In genomic region chr1:166409701-166410220, GRCm38 (mm10) we compare ENCODE assay signal across 8 mouse cellular contexts. TPM values are rescaled to one million over a fixed set of nuclear protein-coding genes. Genes with fewer than 3 reads are reported as not detected.
DNase-seq lines count a peak whose midpoint lies in the region; ATAC-seq and TF ChIP-seq lines count a peak whose summit lies in the region.

Gene Pogk (minus strand): TSS chr1:166409863.

- peak within 1 kb of the TSS; percentile 65 for H3K4me3 ChIP-seq in bone marrow, adult 2 months (replicated peaks; ENCODE audit: control insufficient read depth, low read depth, low read length)
- H3K4me3 ChIP-seq in embryonic facial prominence, embryonic 14.5 days (ENCODE audit: low read depth, low read length) = peak within 1 kb of the TSS; percentile 80
- H3K4me3 ChIP-seq in heart, embryonic 11.5 days (ENCODE audit: low read depth, low read length) = peak within 1 kb of the TSS; percentile 64
- peak within 1 kb of the TSS; percentile 76 for H3K4me3 ChIP-seq in kidney, embryonic 15.5 days (replicated peaks)
- peak within 1 kb of the TSS; percentile 64 for H3K4me3 ChIP-seq in liver, embryonic 13.5 days (replicated peaks)
- peak within 1 kb of the TSS; percentile 73 for H3K4me3 ChIP-seq in stomach, embryonic 15.5 days (replicated peaks)

- peak within 1 kb of the TSS; percentile 16 for H3K27ac ChIP-seq in bone marrow, adult 2 months (ENCODE audit: control insufficient read depth, insufficient read depth, low read depth, low read length, poor library complexity)
- H3K27ac ChIP-seq in embryonic facial prominence, embryonic 14.5 days (replicated peaks; ENCODE audit: low read depth, low read length) = peak within 1 kb of the TSS; percentile 85
- H3K27ac ChIP-seq in heart, embryonic 11.5 days (ENCODE audit: low read depth, low read length) = peak within 1 kb of the TSS; percentile 32
- H3K27ac ChIP-seq in kidney, embryonic 15.5 days = peak within 1 kb of the TSS; percentile 82
- H3K27ac ChIP-seq in liver, embryonic 13.5 days = no peak within 1 kb of the TSS
- H3K27ac ChIP-seq in stomach, embryonic 15.5 days = peak within 1 kb of the TSS; percentile 75

- peak; percentile 93 for ATAC-seq in embryonic facial prominence, embryonic 14.5 days (ENCODE audit: low read depth)
- peak; percentile 91 for ATAC-seq in heart, embryonic 11.5 days (replicated peaks; ENCODE audit: insufficient number of reproducible peaks, low FRiP score, low TSS enrichment)
- peak; percentile 93 for ATAC-seq in kidney, embryonic 15.5 days (replicated peaks; ENCODE audit: low FRiP score)
- ATAC-seq in liver, embryonic 13.5 days (ENCODE audit: low read depth) = peak; percentile 90
- ATAC-seq in stomach, embryonic 15.5 days (ENCODE audit: insufficient read depth, low FRiP score, low read depth) = peak; percentile 87

- H3K4me2 ChIP-seq in embryonic facial prominence, embryonic 14.5 days (ENCODE audit: low read depth, low read length) = peak within 1 kb of the TSS; percentile 75
- H3K4me2 ChIP-seq in heart, embryonic 11.5 days = peak within 1 kb of the TSS; percentile 80
- H3K4me2 ChIP-seq in kidney, embryonic 15.5 days = peak within 1 kb of the TSS; percentile 94
- H3K4me2 ChIP-seq in liver, embryonic 13.5 days = peak within 1 kb of the TSS; percentile 91
- peak within 1 kb of the TSS; percentile 91 for H3K4me2 ChIP-seq in stomach, embryonic 15.5 days

- DNase-seq in B cell, adult 2 months = peak; percentile 83 to 85
- DNase-seq in embryonic facial prominence, embryonic 14.5 days (ENCODE audit: low spot score) = peak; percentile 94
- DNase-seq in liver, embryonic 13.5 days = peak; percentile 50
- DNase-seq in neural tube, embryonic 10.5 days (ENCODE audit: extremely low spot score, low spot score) = peak; percentile 90

- no peak for TF ChIP-seq CTCF in bone marrow, adult 2 months (IDR thresholded peaks at IDR 0.05; ENCODE audit: control insufficient read depth, insufficient read depth, low read length)

- peaks cover 6% of the 10 kb centered on the region; the same call in 1 of the 2 replicates for H3K9me3 ChIP-seq in embryonic facial prominence, embryonic 14.5 days (ENCODE audit: control insufficient read depth, low read length)
- peaks cover 6% of the 10 kb centered on the region; the same call in 1 of the 2 replicates for H3K9me3 ChIP-seq in heart, embryonic 11.5 days (replicated peaks; ENCODE audit: control insufficient read depth, low read length)
- peaks cover 8% of the 10 kb centered on the region; the same call in 1 of the 2 replicates for H3K9me3 ChIP-seq in kidney, embryonic 15.5 days (replicated peaks)
- peaks cover 7% of the 10 kb centered on the region; the same call in 1 of the 2 replicates for H3K9me3 ChIP-seq in liver, embryonic 13.5 days (replicated peaks)
- no peaks in the 10 kb centered on the region for H3K9me3 ChIP-seq in stomach, embryonic 15.5 days

- WGBS in bone marrow, adult 2 months = 2% methylated on average over 49 of the region's 49 CpGs
- WGBS in embryonic facial prominence, embryonic 14.5 days = 10% methylated on average over 18 of the region's 49 CpGs
- WGBS in heart, embryonic 11.5 days (ENCODE audit: insufficient replicate concordance) = 7% methylated on average over 48 of the region's 49 CpGs
- 4% methylated on average over 47 of the region's 49 CpGs for WGBS in kidney, embryonic 15.5 days
- WGBS in liver, embryonic 13.5 days (ENCODE audit: insufficient replicate concordance) = 7% methylated on average over 44 of the region's 49 CpGs
- 3% methylated on average over 49 of the region's 49 CpGs for WGBS in stomach, embryonic 15.5 days

- peak within 1 kb of the TSS; percentile 92 for H3K9ac ChIP-seq in embryonic facial prominence, embryonic 14.5 days (ENCODE audit: low read depth, low read length)
- peak within 1 kb of the TSS; percentile 85 for H3K9ac ChIP-seq in heart, embryonic 11.5 days (ENCODE audit: low read depth, low read length)
- H3K9ac ChIP-seq in kidney, embryonic 15.5 days = peak within 1 kb of the TSS; percentile 87
- peak within 1 kb of the TSS; percentile 71 for H3K9ac ChIP-seq in liver, embryonic 13.5 days
- H3K9ac ChIP-seq in stomach, embryonic 15.5 days = peak within 1 kb of the TSS; percentile 61; the same call in 1 of the 2 replicates

- no peaks in the 10 kb centered on the region for H3K27me3 ChIP-seq in embryonic facial prominence, embryonic 14.5 days (replicated peaks; ENCODE audit: control insufficient read depth, insufficient read depth, low read length)
- H3K27me3 ChIP-seq in heart, embryonic 11.5 days (ENCODE audit: control insufficient read depth, insufficient read depth, low read length) = no peaks in the 10 kb centered on the region
- H3K27me3 ChIP-seq in kidney, embryonic 15.5 days = no peaks in the 10 kb centered on the region
- no peaks in the 10 kb centered on the region for H3K27me3 ChIP-seq in liver, embryonic 13.5 days
- H3K27me3 ChIP-seq in stomach, embryonic 15.5 days (replicated peaks) = no peaks in the 10 kb centered on the region

- peak; percentile 32; the same call in 1 of the 2 replicates for TF ChIP-seq POLR2A in bone marrow, adult 2 months (IDR thresholded peaks at IDR 0.05; ENCODE audit: borderline replicate concordance, control insufficient read depth, low read depth, low read length)

- H3K4me1 ChIP-seq in bone marrow, adult 2 months (ENCODE audit: control insufficient read depth, insufficient read depth, low read length) = no peaks in the 10 kb centered on the region
- peaks cover 11% of the 10 kb centered on the region for H3K4me1 ChIP-seq in embryonic facial prominence, embryonic 14.5 days (ENCODE audit: control insufficient read depth, insufficient read depth, low read length)
- H3K4me1 ChIP-seq in heart, embryonic 11.5 days (ENCODE audit: control insufficient read depth, insufficient read depth, low read length) = peaks cover 14% of the 10 kb centered on the region
- H3K4me1 ChIP-seq in kidney, embryonic 15.5 days = peaks cover 15% of the 10 kb centered on the region
- H3K4me1 ChIP-seq in liver, embryonic 13.5 days (replicated peaks) = peaks cover 19% of the 10 kb centered on the region
- peaks cover 11% of the 10 kb centered on the region; the same call in 1 of the 2 replicates for H3K4me1 ChIP-seq in stomach, embryonic 15.5 days

- H3K36me3 ChIP-seq in embryonic facial prominence, embryonic 14.5 days (ENCODE audit: control insufficient read depth, insufficient read depth, low read length) = peaks cover 31% of the 10 kb centered on the region
- peaks cover 6% of the 10 kb centered on the region for H3K36me3 ChIP-seq in heart, embryonic 11.5 days (ENCODE audit: control insufficient read depth, insufficient read depth, low read length)
- H3K36me3 ChIP-seq in kidney, embryonic 15.5 days = peaks cover 30% of the 10 kb centered on the region
- H3K36me3 ChIP-seq in liver, embryonic 13.5 days = no peaks in the 10 kb centered on the region
- H3K36me3 ChIP-seq in stomach, embryonic 15.5 days = peaks cover 9% of the 10 kb centered on the region; the same call in 1 of the 2 replicates

RNA-seq across cellular contexts. Expression of gene Pogk, which starts in this region (rescaled TPM):
- 1.2 and 3.4 TPM in 2 replicates for polyA plus RNA-seq in bone marrow, adult 2 months (2011; ENCODE audit: insufficient read depth, insufficient read length, low replicate concordance, missing spikeins)
- 17.3 and 19.0 TPM in 2 replicates for polyA plus RNA-seq in embryonic facial prominence, embryonic 14.5 days (2014; fragmentation: Nextera tagmentation; extraction: Ambion mirVana)
- 13.0 and 15.4 TPM in 2 replicates for polyA plus RNA-seq in heart, embryonic 11.5 days (2014; fragmentation: Nextera tagmentation; extraction: Ambion mirVana)
- polyA plus RNA-seq in kidney, embryonic 15.5 days (2015; fragmentation: Nextera tagmentation; extraction: Ambion mirVana) = 14.7 and 14.8 TPM in 2 replicates
- polyA plus RNA-seq in liver, embryonic 13.5 days (2015; fragmentation: Nextera tagmentation; extraction: Ambion mirVana) = 1.2 and 1.4 TPM in 2 replicates
- 10.3 and 12.5 TPM in 2 replicates for polyA plus RNA-seq in stomach, embryonic 15.5 days (2015; fragmentation: Nextera tagmentation; extraction: Ambion mirVana)
